Mouse (Mus musculus) heart, embryonic 11.5 days (tissue): ENCODE data around the gene Gm10203. TPM values are rescaled to one million over a fixed set of nuclear protein-coding genes. Genes with fewer than 3 reads are reported as not detected.

Experiments used
- polyA plus RNA-seq: library from polyadenylated mRNA; unstranded; fragments of >200 nt; fragmentation: Nextera tagmentation; extraction: Ambion mirVana; gene quantifications from 2 replicates; pipeline ENCODE4 v1.2.1, GENCODE M21; 2014

The Gm10203 gene
- polyA plus RNA-seq, 1 experiment from 2014 or later = not detected

Other genes starting within 250 kb of the Gm10203 start
- 9.6 and 10.6 TPM in 2 replicates for gene Caprin2, start 233.9 kb upstream of the Gm10203 start, polyA plus RNA-seq
- gene Sinhcaf, start 183.7 kb upstream of the Gm10203 start, polyA plus RNA-seq = 104 and 113 TPM in 2 replicates
- gene Dennd5b, start 28.5 kb upstream of the Gm10203 start, polyA plus RNA-seq = 8.4 and 11.1 TPM in 2 replicates
- 13.8 and 17.9 TPM in 2 replicates for gene Etfbkmt, start 9.7 kb downstream of the Gm10203 start, polyA plus RNA-seq
- gene Amn1, start 58.5 kb downstream of the Gm10203 start, polyA plus RNA-seq = 24.8 and 28.0 TPM in 2 replicates
- gene Resf1, start 179.2 kb downstream of the Gm10203 start, polyA plus RNA-seq = 29.7 and 37.7 TPM in 2 replicates